Mouse (Mus musculus): ENCODE results near the gene Fam160a2.
"Not testable (repeated sequence)": the region's sequence is repeated elsewhere in the genome, so short reads cannot be mapped to it uniquely, and the experiment has no call there.

The Fam160a2 gene

DNA sequence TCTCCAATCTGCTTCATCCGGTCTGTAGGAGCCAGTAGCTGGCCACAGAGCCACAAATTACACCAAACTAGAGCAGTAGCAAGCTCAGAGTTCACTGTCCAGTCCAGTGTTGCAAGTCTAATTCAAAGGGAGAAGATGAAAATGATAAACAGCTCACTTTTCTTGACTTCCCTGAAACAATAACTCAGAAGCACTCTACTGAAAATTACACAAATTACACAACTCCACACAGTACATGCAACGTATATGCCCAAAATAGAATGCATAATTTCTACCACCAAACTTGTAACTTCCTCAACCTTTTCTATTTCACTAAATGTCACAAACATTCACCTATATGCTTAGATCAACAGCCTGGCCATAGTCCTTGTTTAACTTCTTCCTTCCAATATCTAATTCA is 9.6 kb downstream of the Fam160a2 start:
- DNase-seq (ENCODE audit: low spot score): no peak

DNA sequence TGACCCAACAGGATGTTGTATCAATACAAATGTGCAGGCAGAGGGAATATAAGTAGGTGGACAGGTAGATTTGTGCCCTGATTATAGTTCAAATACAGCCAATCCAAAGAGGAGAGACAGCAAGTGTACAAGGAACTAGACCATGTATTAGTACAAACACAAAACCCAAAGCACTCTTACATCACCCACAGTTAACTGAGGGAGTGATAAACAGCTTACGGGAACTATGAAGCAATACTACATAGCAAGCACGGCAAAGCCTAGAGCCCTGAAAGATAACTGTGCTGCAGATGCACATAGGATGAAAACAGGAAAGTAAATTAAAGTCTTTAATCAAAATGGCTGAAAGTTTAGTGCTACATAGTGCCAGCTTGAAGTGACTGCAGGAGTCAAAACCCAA is 12.2 kb downstream of the Fam160a2 start:
- DNase-seq (ENCODE audit: low spot score): no peak

DNA sequence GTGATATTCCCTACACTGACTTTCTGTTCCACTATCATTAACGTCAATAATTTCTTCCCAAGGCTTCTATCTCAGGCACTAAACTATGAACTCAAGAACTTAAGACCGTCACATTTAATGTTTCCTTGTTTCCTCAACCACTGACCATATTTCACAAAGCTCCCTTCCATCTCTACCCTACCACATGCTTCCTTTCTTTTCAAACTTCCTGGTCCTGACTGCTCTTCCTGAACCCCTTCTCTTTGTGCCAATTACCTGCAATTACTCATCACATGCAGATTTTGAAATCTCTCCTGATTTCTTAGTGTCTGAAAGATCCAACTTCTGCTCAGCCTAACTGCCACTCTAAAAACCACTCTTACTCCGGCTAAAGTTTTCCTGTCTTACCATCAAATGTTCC is 19.5 kb downstream of the Fam160a2 start:
- DNase-seq (ENCODE audit: low spot score): no peak

DNA sequence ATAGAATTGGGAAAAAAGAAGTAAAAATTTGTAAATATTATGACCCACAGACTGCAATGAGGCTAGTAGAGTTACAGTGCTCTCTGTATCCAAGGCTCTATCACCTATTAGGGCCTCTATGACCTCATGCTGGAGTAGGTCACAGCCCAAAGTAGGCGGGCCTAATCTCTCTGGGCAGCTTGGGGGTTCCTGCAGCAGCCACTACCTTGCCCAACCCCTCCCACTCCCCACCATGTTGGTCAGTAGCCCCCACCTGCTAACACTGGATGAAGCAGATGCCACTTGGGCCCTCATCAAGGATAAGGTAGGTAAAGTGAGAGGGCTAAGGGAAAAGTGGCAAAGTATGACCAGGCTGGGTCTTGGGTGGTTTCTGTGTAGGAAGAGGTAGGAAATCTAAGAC is 25.0 kb downstream of the Fam160a2 start, which contains the start of gene Gm5901:
Gm5901 (plus strand) TSS at position 173 of the 400 bp plus-strand sequence.
- no peak for DNase-seq (ENCODE audit: low spot score)

DNA sequence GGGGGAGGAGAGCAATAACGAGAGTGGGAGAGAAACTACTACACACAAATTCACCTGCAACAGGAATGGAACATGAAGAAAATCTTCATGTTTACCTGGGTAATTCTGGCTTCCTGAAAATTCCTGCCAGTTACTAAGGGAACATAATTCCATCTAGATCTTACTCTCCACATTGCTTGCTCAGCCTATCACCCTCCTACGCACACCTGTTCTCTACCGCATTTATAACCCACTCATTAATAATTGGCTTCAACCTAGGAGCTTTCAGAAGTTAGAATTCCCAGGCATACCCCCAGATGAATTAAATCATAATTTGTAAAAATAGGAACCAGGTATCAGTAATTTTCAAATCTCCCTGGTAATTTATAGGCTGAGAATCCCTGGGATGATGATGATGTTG is 25.9 kb downstream of the Fam160a2 start:
- DNase-seq (ENCODE audit: low spot score): no peak

DNA sequence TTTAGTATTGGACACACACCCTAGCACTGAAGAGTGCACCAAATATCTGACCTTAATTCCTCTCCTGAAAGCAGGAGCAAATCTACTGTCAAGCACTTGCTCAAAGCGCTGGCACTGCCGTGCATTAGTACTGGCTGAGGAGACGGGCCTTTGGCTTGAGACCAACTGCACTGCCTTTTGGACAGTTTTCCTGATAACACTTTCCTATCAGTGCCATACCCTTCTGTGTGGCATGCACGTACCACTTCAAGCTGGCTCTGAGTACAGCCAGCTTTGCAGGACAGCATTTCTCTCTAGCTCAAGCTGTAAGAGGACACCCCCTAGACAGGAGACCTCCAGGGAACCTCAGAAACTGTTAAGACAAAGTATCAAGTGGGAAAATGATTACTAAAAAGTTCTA is 26.3 kb downstream of the Fam160a2 start:
- DNase-seq (ENCODE audit: low spot score): no peak

DNA sequence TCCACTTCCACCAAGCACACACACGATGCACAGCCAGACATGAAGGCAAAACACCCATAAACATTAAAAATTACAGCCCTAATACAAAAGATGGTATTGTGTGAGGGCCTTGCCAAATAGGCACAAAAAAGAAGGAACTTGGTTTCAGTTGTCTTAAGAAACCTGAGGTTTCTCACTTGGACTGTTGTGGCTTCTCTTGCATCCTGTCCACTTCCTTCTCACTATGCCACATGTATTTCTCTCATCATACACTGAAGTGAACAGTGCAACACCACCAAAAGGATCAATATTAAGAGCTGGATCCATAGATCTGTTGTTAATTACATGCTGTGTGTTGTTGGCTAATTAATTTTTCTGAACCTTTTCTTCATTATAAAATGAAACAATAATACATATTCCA is 26.9 kb downstream of the Fam160a2 start:
- DNase-seq (ENCODE audit: low spot score): no peak

DNA sequence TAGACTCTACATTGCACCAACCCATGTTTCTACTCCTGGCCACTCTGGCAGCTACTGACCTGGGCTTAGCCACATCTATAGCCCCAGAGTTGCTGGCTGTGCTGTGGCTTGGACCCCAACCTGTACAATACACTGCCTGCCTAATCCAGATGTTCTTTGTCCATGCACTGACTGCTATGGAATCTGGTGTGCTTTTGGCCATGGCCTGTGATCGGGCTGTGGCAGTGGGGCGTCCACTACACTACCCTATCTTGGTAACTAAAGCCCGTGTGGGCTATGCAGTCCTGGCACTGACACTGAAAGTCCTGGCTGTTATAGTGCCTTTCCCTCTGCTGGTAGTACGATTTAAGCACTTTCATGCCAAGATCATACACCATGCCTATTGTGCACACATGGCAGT is 31.3 kb downstream of the Fam160a2 start:
- no peak for DNase-seq (ENCODE audit: low spot score)

DNA sequence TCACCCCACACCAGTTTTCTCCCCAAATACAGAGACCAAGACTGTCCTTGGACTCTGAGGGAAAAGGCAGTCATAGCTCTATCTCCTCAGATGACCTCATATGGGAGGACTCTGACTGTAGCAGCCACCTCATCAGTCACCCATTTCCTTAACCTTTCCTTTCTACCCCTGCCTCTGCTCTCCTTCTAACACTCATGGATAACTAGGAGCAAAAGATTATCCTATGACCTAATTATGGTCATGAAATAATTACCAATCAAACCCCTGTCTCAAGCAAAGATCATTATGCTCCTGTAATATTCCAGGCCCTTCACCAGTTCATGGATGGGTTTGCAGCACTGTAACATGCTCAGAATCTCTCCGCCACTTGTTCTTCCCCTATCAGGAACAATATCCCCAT is 31.9 kb downstream of the Fam160a2 start, which contains the start of gene Olfr692:
Olfr692 (plus strand) TSS at position 301 of the 400 bp plus-strand sequence.
- DNase-seq (ENCODE audit: low spot score): no peak

DNA sequence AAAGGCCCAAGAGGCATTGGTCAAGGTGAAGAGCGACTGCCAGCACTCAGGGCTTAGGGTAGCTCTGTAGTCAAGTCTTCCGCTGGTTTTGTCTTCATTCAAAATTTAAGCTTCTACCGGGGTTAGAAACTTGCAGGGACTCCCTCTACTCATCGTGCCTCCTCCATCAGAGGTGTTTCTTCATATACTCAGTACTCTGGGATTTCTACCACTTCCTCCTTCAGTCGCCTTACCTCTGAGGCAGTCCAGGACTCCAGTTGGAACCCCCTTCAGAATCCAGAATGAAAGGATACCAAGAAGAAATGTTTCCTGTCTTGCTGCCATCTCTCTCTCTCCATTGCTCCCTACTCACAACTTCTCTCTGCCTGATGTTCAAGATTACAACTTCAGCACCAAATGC is 32.6 kb downstream of the Fam160a2 start:
- no peak for DNase-seq (ENCODE audit: low spot score)

DNA sequence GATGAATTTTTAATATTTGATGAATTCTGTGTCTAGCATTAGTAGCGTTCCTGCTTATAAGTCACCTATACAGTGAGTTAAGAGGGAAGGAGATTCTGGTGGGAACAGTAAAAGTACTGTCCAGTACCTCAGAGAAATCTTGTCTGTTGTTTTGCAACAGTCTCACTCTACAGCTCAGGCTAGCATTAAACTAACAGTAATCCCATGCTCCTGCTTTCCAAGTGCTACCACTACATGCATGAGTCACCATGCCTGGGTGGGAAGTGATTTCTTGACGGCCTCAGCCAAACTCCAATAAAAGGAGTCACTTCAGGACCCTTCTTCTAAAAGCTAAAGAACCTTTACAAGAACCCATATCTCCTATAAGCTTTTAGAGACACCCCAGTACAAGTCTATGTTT is 38.1 kb downstream of the Fam160a2 start:
- DNase-seq (ENCODE audit: low spot score): no peak

DNA sequence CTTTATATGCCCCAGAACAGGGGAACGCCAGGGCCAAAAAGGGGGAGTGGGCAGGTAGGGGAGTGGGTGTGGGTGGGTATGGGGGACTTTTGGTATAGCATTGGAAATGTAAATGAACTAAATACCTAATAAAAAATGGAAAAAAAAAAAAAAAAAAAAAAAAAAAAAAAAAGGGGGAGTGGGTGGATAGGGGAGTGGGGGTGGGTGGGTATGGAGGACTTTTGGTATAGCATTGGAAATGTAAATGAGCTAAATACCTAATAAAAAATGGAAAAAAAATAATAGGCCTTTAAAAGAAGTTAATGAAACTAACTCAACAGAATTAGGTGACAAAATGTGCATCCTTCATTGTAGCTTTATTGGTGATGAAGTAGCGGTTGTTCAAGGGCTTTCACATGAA is 43.4 kb downstream of the Fam160a2 start:
- DNase-seq (ENCODE audit: low spot score): not testable (repeated sequence)

DNA sequence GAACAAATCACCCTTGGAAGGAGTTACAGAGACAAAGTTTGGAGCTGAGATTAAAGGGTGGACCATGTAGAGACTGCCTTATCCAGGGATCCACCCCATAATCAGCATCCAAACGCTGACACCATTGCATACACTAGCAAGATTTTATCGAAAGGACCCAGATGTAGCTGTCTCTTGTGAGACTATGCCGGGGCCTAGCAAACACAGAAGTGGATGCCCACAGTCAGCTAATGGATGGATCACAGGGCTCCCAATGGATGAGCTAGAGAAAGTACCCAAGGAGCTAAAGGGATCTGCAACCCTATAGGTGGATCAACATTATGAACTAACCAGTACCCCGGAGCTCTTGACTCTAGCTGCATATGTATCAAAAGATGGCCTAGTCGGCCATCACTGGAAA is 43.8 kb downstream of the Fam160a2 start:
- not testable (repeated sequence) for DNase-seq (ENCODE audit: low spot score)

DNA sequence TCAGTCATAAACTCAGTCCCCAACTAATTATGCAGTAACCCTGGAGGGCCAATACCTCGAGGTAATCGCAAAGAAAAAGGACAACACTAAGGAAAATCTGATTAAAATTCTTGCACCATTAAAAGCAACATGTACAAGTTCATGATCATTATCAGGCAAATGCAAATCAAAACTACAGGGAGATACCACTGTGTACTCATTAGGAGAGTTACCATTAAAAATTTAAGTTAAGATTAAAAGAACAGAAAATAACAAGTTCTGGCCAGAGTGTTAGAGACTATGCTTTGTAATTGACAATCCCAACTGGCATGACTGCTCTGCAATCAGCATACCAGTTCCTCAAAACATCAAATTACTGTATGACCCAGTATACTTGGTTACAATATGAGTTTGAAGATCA is 57.1 kb downstream of the Fam160a2 start:
- no peak for DNase-seq (ENCODE audit: low spot score)

DNA sequence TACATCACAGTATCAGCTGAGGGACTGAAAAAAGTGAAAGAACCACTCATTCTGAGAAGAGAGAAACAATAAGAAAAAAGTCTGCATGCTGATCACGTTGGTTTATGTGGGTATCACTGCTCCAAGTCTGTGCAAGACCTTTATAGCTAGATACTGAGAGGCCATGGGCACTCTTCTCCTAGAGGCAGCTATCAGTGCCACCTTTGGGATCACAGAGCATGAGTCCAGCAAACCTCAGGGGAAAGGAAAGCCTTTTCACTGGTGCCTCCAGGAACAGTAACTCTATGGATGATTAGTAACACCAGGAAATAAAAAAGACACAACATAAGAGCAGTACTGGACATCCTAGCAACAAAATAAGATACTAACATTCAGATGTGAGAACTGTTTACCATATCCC is 57.7 kb downstream of the Fam160a2 start, which contains the start of gene Olfr691:
Olfr691 (minus strand) TSS at position 101 of the 400 bp plus-strand sequence.
- DNase-seq (ENCODE audit: low spot score): no peak

DNA sequence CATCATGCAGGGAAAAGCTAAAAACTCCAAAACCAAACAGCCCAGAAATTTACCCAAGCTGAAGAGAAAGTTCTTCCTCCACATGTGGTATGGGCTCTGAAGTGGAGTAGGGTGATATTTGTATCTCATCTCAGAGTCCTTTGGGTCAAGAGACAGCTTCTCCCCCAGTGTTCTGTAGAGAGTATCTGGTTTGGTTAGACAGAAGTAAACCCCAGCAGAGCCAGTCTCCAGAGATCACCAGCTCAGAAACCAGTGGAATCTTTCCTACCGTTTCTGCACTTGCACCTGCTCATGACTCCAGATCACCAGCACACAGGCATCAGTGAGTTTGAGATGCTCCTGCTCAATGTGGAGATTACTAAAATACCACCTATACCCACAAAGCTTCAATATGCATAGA is 65.8 kb downstream of the Fam160a2 start, which contains the start of gene Olfr690:
Olfr690 (minus strand) TSS at position 101 of the 400 bp plus-strand sequence.
- no peak for DNase-seq (ENCODE audit: low spot score)

DNA sequence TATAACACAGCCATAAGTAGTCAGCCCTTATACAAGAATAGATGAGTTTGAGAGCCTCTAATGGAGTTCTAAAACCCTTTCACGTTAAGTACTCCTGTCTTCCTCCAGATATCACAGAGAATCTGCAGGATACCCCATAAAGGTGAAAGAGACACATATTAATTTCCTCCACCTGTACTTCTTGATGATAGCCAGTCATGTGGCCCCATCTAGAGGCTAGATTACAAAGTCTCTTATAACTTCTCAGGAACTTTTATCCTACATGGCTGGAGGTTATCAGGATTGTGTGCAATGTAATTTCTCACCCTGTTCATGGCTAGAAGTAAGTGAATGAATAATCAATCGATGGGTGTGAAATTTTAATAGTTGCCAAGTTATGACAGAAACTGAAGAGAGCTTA is 74.6 kb downstream of the Fam160a2 start:
- DNase-seq (ENCODE audit: low spot score): no peak

Data from retina, embryonic 14.5 days (tissue).